Mouse (Mus musculus) CH12.LX (cell line): ENCODE results near the gene Mfrp.

Experiments used
- CTCF ChIP-seq, 2 experiments: IDR thresholded peaks in 1 of 2; conservative IDR thresholded peaks in 1 of 2; 2 replicates each; pipeline ENCODE4 v1.5.1; 2011 to 2012; ENCODE audit warnings: low read depth in 2 of 2, low read length in 2 of 2, improper control_type of control experiment in 1 of 2, inconsistent platforms in 1 of 2, mild to moderate bottlenecking in 1 of 2, moderate library complexity in 1 of 2
- E2F4 ChIP-seq: IDR thresholded peaks from 2 replicates; pipeline ENCODE4 v1.6.1; 2011; ENCODE audit warnings: low read depth, low read length, improper control_type of control experiment; ENCODE audit not compliant: insufficient replicate concordance
- ELF1 ChIP-seq: IDR thresholded peaks from 2 replicates; pipeline ENCODE4 v1.6.1; 2014; ENCODE audit warnings: low read depth, mild to moderate bottlenecking, inconsistent platforms, low read length, improper control_type of control experiment
- GABPA ChIP-seq: IDR thresholded peaks from 2 replicates; pipeline ENCODE4 v1.6.1; 2012; ENCODE audit warnings: low read depth, low read length, improper control_type of control experiment, inconsistent platforms; ENCODE audit not compliant: insufficient replicate concordance
- JUND ChIP-seq: conservative IDR thresholded peaks from 2 replicates; pipeline ENCODE4 v1.6.1; 2011; ENCODE audit warnings: low read depth, low read length, improper control_type of control experiment
- MAFK ChIP-seq: IDR thresholded peaks from 2 replicates; pipeline ENCODE4 v1.6.1; 2011; ENCODE audit warnings: low read length, improper control_type of control experiment; ENCODE audit not compliant: insufficient replicate concordance
- MAX ChIP-seq: IDR thresholded peaks from 2 replicates; pipeline ENCODE4 v1.6.1; 2011; ENCODE audit warnings: low read length, improper control_type of control experiment
- MEF2A ChIP-seq: IDR thresholded peaks from 2 replicates; pipeline ENCODE4 v1.6.1; 2014; ENCODE audit warnings: low read depth, mild to moderate bottlenecking, inconsistent platforms, low read length, improper control_type of control experiment, borderline replicate concordance
- NRF1 ChIP-seq: IDR thresholded peaks from 2 replicates; pipeline ENCODE4 v1.6.1; 2014; ENCODE audit warnings: low read depth, mild to moderate bottlenecking, inconsistent platforms, low read length, improper control_type of control experiment, moderate library complexity
- POLR2A ChIP-seq: IDR thresholded peaks from 2 replicates; pipeline ENCODE4 v1.6.1; 2011; ENCODE audit warnings: low read depth, mild to moderate bottlenecking, improper control_type of control experiment, low read length
- USF2 ChIP-seq: conservative IDR thresholded peaks from 2 replicates; pipeline ENCODE4 v1.6.1; 2011; ENCODE audit warnings: low read depth, low read length, improper control_type of control experiment
- ZMIZ1 ChIP-seq: IDR thresholded peaks from 2 replicates; pipeline ENCODE4 v1.6.1; 2012; ENCODE audit warnings: low read depth, mild to moderate bottlenecking, inconsistent platforms, low read length, improper control_type of control experiment

GRCm38 (mm10) chr9:44065177-44065576 is 36.4 kb upstream of the Mfrp start:
- TF ChIP-seq POLR2A, result no peak
- peak in 1 of 2 experiments; percentile 18; a peak in 1 of 4 replicates for TF ChIP-seq CTCF (conservative IDR thresholded peaks at IDR 0.05 in 1 of 2, IDR thresholded peaks at IDR 0.05 in 1 of 2; ENCODE audit: low read depth in 2 of 2, low read length in 2 of 2)
- TF ChIP-seq E2F4, result no peak
- TF ChIP-seq ZMIZ1, result no peak
- no peak for TF ChIP-seq MAX
- TF ChIP-seq ELF1, result no peak
- TF ChIP-seq JUND, result no peak
- TF ChIP-seq MAFK, result no peak
- no peak for TF ChIP-seq MEF2A
- no peak for TF ChIP-seq NRF1
- TF ChIP-seq GABPA, result no peak
- TF ChIP-seq USF2, result no peak
